Mouse (Mus musculus) frontal cortex, postnatal 36 days (tissue): ENCODE measurements around the gene Fcrl5.

Experiments used
- DNase-seq, 2 experiments: peaks; one replicate each; pipeline ENCODE4 v3.0.0; 2022; ENCODE audit warnings: low spot score in 2 of 2

Fcrl5 gene

GRCm38 (mm10) chr3:87528021-87528420 is 92.4 kb downstream of the Fcrl5 start:
- DNase-seq = no peak

- DNase-seq = no peak
Observed at GRCm38 (mm10) chr3:87528841-87529240, 93.3 kb downstream of the Fcrl5 start.

- DNase-seq = no peak
Observed at GRCm38 (mm10) chr3:87529568-87529967, 94.0 kb downstream of the Fcrl5 start.

GRCm38 (mm10) chr3:87530234-87530633 is 94.7 kb downstream of the Fcrl5 start:
- no peak for DNase-seq

- DNase-seq = no peak
Observed at GRCm38 (mm10) chr3:87533667-87534378, 98.2 kb downstream of the Fcrl5 start.

DNA sequence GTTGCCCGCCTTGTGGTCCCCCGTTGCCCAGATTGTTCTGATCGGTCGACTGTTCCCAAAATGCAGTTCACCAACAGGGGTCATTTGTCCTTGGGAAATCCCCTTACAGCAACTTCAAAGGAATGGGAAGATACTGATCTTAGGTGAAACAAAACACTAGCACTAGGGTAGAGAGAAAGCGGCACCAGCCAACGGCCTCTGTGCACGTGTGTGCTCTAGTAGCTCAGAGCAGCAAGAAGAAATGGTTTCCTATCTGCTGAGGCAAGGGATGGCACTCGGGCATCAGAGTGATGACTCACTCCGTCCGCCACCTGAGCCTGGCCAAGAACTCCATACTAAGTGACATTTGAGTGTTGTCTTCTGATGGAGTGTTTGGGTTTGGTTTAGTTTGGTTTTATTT is 102.5 kb downstream of the Fcrl5 start:
- no peak for DNase-seq

DNA sequence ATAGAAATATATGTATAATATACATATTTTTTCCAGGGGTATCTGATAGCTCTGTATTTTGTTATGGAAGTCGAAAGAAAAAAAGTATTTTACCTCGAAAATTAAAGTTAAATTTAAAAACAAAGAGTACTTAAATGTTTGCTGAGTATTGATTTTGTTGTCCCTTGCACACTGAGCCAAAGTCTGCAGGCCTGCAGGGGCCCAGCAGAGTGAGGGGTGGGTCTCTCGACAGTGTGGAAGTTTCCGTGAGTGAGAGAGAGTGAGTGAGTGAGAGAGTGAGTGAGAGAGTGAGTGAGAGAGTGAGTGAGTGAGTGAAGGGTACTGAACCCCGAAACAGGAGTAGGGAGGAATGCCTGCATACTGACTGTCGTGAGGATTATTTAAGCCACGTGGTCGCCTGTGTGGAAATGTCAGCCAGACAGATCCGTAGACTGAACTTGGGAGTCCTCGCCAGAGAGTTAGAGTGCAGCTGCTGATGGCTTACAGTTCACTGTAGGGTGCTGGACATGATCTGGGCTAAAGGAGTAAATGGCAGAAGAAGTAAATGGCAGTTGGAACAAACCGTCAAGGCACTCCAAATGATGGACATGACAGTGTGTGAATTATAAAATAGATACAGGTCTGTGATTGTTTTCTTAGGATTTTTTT is 104.6 kb downstream of the Fcrl5 start:
- no peak for DNase-seq

- DNase-seq = no peak
Observed at GRCm38 (mm10) chr3:87540714-87541113, 105.1 kb downstream of the Fcrl5 start.

GRCm38 (mm10) chr3:87542481-87543215 is 107.1 kb downstream of the Fcrl5 start:
- no peak for DNase-seq

- DNase-seq = no peak
Observed at GRCm38 (mm10) chr3:87545554-87545953, 110.0 kb downstream of the Fcrl5 start.

DNA sequence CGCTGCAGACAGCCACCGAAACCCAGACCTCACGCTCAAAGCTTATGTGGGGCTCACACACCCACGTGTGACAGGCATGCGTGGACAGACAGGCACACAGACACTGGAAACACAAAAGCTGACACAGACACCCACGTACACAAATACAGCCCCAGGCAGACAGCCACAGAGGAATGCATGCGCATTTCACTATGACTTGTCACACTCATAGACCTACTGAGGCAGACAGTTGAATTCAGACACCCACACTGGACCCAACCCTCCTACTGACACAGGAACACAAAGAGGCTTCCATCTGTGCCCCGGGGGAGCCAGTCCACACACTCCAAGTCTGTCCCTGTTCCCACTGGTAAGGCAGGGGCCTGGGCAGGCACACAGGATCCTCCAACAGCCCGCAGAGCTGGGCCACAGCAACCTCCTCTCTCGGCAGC is 110.7 kb downstream of the Fcrl5 start:
- DNase-seq = peak; percentile 77 to 79

DNA sequence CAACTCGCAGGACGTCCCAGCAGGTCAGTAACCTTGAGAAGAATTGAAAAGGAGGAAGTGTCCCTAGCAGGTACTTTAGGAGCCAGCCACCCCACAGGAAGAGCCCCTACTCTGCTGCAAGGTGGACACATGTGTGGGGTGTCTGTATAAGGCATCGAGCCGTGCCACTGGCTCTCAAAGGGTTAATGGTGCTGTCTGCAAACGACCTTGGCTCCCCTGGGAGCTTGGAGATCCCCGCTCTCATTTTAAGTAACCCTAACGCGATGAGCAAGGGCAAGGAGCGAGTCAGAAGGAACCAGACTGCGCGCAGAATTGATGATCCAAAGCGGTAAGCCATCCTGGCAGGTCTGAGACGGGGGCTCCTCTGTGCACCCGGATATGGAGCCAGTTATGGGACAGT is 114.3 kb downstream of the Fcrl5 start:
- DNase-seq = no peak
